Mouse (Mus musculus): Measurements from ENCODE around the gene Cryba4. TPM values are rescaled to one million over a fixed set of nuclear protein-coding genes. Genes with fewer than 3 reads are reported as not detected.
A peak's percentile ranks its signal among the peaks of the same experiment; 100 is the strongest.

Gene Cryba4
- total RNA-seq, 2 experiments from 2014 or later: 0.33 to 0.61 TPM

GRCm38 (mm10) chr5:112286608-112286983 lies 34.3 kb upstream of the Cryba4 start:
- no peak for DNase-seq

GRCm38 (mm10) chr5:112285548-112286085 lies 33.3 kb upstream of the Cryba4 start:
- DNase-seq: no peak

- no peak for DNase-seq
These were observed 31.9 kb upstream of the Cryba4 start for GRCm38 (mm10) chr5:112284203-112284582.

GRCm38 (mm10) chr5:112283543-112284202 lies 31.4 kb upstream of the Cryba4 start:
- no peak for DNase-seq

GRCm38 (mm10) chr5:112282780-112283482 lies 30.6 kb upstream of the Cryba4 start:
- no peak for DNase-seq

GRCm38 (mm10) chr5:112282123-112282779 lies 29.9 kb upstream of the Cryba4 start:
- DNase-seq: no peak

GRCm38 (mm10) chr5:112281676-112282075 lies 29.4 kb upstream of the Cryba4 start:
- no peak for DNase-seq

- DNase-seq: no peak
These were observed 28.7 kb upstream of the Cryba4 start for GRCm38 (mm10) chr5:112280863-112281660.

GRCm38 (mm10) chr5:112280151-112280550 lies 27.8 kb upstream of the Cryba4 start:
- peak; percentile 27 for DNase-seq

GRCm38 (mm10) chr5:112279181-112280021 lies 27.1 kb upstream of the Cryba4 start:
- DNase-seq: peak; percentile 45

- peak; percentile 2 for DNase-seq
These were observed 25.7 kb upstream of the Cryba4 start for GRCm38 (mm10) chr5:112277906-112278470.

- DNase-seq: no peak
These were observed 24.6 kb upstream of the Cryba4 start for GRCm38 (mm10) chr5:112276907-112277348.

- DNase-seq: peak; percentile 99
These were observed 24.1 kb upstream of the Cryba4 start, which contains the start of gene Tpst2 for GRCm38 (mm10) chr5:112276267-112276873. TSS of gene Tpst2 (plus strand) at chr5:112276691.

- no peak for DNase-seq
These were observed 22.9 kb upstream of the Cryba4 start for GRCm38 (mm10) chr5:112275021-112275804.

- no peak for DNase-seq
These were observed 21.6 kb upstream of the Cryba4 start for GRCm38 (mm10) chr5:112273746-112274463.

GRCm38 (mm10) chr5:112272934-112273333 lies 20.6 kb upstream of the Cryba4 start:
- DNase-seq: no peak

GRCm38 (mm10) chr5:112270764-112271541 lies 18.6 kb upstream of the Cryba4 start:
- peak; percentile 4 for DNase-seq
